Mouse (Mus musculus): ENCODE data around the gene Fgf5. TPM values are rescaled to one million over a fixed set of nuclear protein-coding genes. Genes with fewer than 3 reads are reported as not detected.

Fgf5 gene
- polyA plus RNA-seq, 1 experiment: not detected

GRCm38 (mm10) chr5:98305673-98306072, 51.7 kb downstream of the Fgf5 start:
- no peak overlapping the region for H3K4me3 ChIP-seq (ENCODE audit: control insufficient read depth, low read depth, low read length)
- no peaks in the 10 kb centered on the region for H3K27me3 ChIP-seq (ENCODE audit: control insufficient read depth, insufficient read depth, low read length)
- TF ChIP-seq CTCF (IDR thresholded peaks at IDR 0.05; ENCODE audit: control insufficient read depth, insufficient read depth, insufficient replicate concordance, low read depth, low read length) (no peak), POLR2A (IDR thresholded peaks at IDR 0.05; ENCODE audit: control insufficient read depth, low read depth, low read length) (no peak)
- H3K4me1 ChIP-seq (ENCODE audit: control insufficient read depth, insufficient read depth, low read length): no peaks in the 10 kb centered on the region; the same call in 1 of the 2 replicates
- no peak overlapping the region for H3K27ac ChIP-seq (ENCODE audit: control insufficient read depth, insufficient read depth, low read depth, low read length)
- H3K36me3 ChIP-seq (ENCODE audit: control insufficient read depth, insufficient read depth, low read length): no peaks in the 10 kb centered on the region

DNA sequence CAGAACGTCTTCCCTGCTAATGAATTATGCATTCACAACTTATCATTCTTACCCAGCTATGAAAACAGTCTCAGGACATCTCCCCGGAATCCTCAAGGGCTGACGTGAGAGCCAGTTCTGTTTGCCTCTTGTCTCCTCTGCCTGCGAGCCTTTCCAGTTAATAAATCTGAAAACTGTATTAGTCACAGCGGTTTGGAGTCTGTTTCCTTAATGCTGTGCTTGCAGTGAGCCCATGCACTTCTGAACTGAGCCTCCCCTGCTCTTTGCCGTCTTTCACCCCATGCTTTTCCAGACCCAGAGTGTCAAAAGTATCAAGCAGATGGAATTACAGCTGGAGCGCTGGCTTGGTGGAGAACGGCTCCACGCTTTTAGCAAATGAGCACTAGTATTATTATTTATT, 52.5 kb downstream of the Fgf5 start:
- Histone ChIP-seq H3K36me3 (ENCODE audit: control insufficient read depth, insufficient read depth, low read length) (no peaks in the 10 kb centered on the region), H3K27me3 (ENCODE audit: control insufficient read depth, insufficient read depth, low read length) (no peaks in the 10 kb centered on the region), H3K4me3 (ENCODE audit: control insufficient read depth, low read depth, low read length) (no peak overlapping the region), H3K27ac (ENCODE audit: control insufficient read depth, insufficient read depth, low read depth, low read length) (no peak overlapping the region), H3K4me1 (ENCODE audit: control insufficient read depth, insufficient read depth, low read length) (no peaks in the 10 kb centered on the region; the same call in 1 of the 2 replicates)
- TF ChIP-seq CTCF (IDR thresholded peaks at IDR 0.05; ENCODE audit: control insufficient read depth, insufficient read depth, insufficient replicate concordance, low read depth, low read length) (no peak), POLR2A (IDR thresholded peaks at IDR 0.05; ENCODE audit: control insufficient read depth, low read depth, low read length) (no peak)

- Histone ChIP-seq H3K4me1 (ENCODE audit: control insufficient read depth, insufficient read depth, low read length) (peaks cover 4% of the 10 kb centered on the region; the same call in 1 of the 2 replicates), H3K27me3 (ENCODE audit: control insufficient read depth, insufficient read depth, low read length) (no peaks in the 10 kb centered on the region), H3K27ac (ENCODE audit: control insufficient read depth, insufficient read depth, low read depth, low read length) (no peak overlapping the region), H3K4me3 (ENCODE audit: control insufficient read depth, low read depth, low read length) (no peak overlapping the region), H3K36me3 (ENCODE audit: control insufficient read depth, insufficient read depth, low read length) (no peaks in the 10 kb centered on the region)
- no peak for TF ChIP-seq POLR2A (IDR thresholded peaks at IDR 0.05; ENCODE audit: control insufficient read depth, low read depth, low read length)
- no peak for TF ChIP-seq CTCF (IDR thresholded peaks at IDR 0.05; ENCODE audit: control insufficient read depth, insufficient read depth, insufficient replicate concordance, low read depth, low read length)
These were observed 72.6 kb downstream of the Fgf5 start for GRCm38 (mm10) chr5:98326625-98327024.

Other genes with a start within 250 kb of the Fgf5 start
- 2.2 and 2.7 TPM in 2 replicates for gene Antxr2, start 223.1 kb upstream of the Fgf5 start, polyA plus RNA-seq (2012; rRNA removed)
- gene Prdm8, start 87.0 kb upstream of the Fgf5 start, polyA plus RNA-seq (2012; rRNA removed): 3.3 and 3.5 TPM in 2 replicates
- 47.7 and 62.1 TPM in 2 replicates for gene Cfap299, start 75.1 kb downstream of the Fgf5 start, polyA plus RNA-seq (2012; rRNA removed)